Mouse (Mus musculus) E14TG2a.4 (cell line): Measurements from ENCODE around the gene Dpf2.

Experiments used
- CTCF ChIP-seq: conservative IDR thresholded peaks from 2 replicates; pipeline ENCODE4 v1.5.1; 2014; ENCODE audit warnings: low read length
- NANOG ChIP-seq: IDR thresholded peaks from 2 replicates; pipeline ENCODE4 v1.6.1; 2014; ENCODE audit warnings: borderline replicate concordance, low read length, mixed read lengths
- POU5F1 ChIP-seq: IDR thresholded peaks from 2 replicates; pipeline ENCODE4 v1.6.1; 2014; ENCODE audit warnings: low read length, borderline replicate concordance

DNA sequence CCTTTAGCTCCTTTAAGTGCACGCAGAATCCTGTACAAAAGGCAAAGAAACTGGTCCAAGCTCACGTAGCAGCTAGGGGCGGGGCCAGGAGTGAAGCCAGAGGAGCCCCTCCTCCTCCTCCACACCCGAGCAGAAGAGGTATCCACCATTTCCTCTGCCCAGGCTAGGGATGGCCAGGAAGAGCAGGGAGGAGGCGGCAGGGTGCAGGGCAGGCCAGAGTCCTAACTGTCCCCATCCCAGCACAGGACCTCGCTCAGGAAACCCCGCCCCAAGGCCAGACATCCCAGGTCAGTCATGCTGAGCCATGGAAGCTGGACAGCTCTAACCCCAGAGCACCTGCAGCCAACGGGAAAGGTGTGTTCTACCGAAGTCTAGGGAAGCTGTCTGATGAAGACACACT is 8.9 kb upstream of the Dpf2 start:
- TF ChIP-seq CTCF (no peak), NANOG (no peak), POU5F1 (no peak)
